Mouse (Mus musculus): ENCODE results near the gene Cog4. TPM values are rescaled to one million over a fixed set of nuclear protein-coding genes. Genes with fewer than 3 reads are reported as not detected.
A peak's percentile ranks its signal among the peaks of the same experiment; 100 is the strongest.

Gene Cog4
- polyA plus RNA-seq, 1 experiment, result 44.9 TPM

DNA sequence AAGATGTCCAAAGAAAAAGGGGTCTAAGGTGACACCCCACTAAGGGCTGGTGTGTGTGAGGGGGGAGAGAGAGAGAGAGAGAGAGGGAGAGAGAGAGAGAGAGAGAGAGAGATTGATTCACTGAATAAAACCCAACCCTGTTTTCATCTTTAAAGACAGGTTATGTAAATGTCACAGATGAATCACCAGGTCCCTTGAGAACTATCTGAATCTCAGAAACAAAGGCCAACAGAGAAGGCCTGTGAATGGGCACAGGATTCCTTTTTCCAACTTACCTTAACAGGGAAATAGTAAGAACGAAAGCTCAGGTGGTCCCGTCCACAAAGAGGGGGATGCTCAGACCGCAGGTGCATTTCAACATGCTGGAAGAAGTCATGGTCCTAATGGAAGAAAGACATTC is 35.3 kb upstream of the Cog4 start:
- no peak for DNase-seq (ENCODE audit: low read depth)
- TF ChIP-seq CTCF (IDR thresholded peaks at IDR 0.05; ENCODE audit: borderline replicate concordance, extremely low read depth, insufficient read depth, insufficient read length), result no peak
- no peak for TF ChIP-seq POLR2A (IDR thresholded peaks at IDR 0.05; ENCODE audit: borderline replicate concordance, extremely low read depth, insufficient read depth, insufficient read length, poor library complexity, severe bottlenecking)

DNA sequence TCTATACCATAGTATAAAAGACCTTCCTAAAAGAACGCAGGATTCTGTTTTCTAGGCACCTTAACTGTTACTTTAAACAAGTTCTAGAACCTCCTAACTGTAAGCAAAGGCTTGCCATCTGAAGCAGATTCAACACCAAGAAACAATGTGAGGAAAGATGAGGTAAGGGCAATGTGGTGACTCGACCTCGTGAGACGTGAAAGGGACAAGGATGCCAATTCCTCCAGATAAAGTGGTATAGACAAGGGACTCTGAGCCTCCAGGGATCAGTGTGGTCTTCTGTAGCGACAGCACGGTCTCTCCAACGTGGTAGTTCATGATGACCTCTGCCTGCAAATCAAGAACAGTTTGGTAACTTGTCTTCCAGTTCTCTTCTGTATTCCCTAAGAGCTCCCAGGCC is 34.6 kb upstream of the Cog4 start:
- no peak for TF ChIP-seq CTCF (IDR thresholded peaks at IDR 0.05; ENCODE audit: borderline replicate concordance, extremely low read depth, insufficient read depth, insufficient read length)
- no peak for TF ChIP-seq POLR2A (IDR thresholded peaks at IDR 0.05; ENCODE audit: borderline replicate concordance, extremely low read depth, insufficient read depth, insufficient read length, poor library complexity, severe bottlenecking)
- no peak for DNase-seq (ENCODE audit: low read depth)

DNA sequence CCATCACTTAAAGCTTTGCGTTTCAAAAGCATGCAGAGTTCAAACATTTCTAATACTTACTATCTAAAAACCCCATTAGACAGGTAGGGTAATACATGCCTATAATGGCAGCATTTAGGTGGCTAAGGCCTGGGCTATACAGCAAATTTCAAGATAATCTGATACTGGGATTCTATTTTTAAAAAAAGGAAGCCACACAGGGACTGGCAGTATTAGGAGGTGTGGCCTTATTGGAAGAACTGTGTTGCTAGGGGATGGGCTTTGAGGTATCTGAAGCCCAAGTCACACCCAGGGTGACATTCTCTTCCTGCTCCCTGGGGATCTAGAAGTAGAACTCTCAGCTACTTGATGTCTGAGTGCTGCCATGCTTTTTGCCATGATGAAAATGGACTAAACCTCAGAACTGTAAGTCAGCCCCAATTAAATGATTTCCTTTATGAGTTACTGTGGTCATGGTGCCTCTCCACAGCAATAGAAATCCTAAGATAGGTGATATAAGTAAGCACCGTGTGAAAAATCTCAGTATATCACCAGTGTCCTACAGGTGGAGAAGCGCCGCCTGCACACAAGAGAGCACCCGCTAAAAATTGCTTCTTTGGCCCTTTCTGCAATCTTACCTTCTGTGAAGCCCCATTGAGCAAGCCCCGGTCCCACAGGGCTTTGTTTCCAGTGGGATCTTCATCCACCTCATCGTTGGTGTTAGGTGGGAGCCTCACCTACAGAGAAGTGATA is 33.9 kb upstream of the Cog4 start:
- TF ChIP-seq POLR2A (IDR thresholded peaks at IDR 0.05; ENCODE audit: borderline replicate concordance, extremely low read depth, insufficient read depth, insufficient read length, poor library complexity, severe bottlenecking), result no peak
- DNase-seq (ENCODE audit: low read depth), result no peak

DNA sequence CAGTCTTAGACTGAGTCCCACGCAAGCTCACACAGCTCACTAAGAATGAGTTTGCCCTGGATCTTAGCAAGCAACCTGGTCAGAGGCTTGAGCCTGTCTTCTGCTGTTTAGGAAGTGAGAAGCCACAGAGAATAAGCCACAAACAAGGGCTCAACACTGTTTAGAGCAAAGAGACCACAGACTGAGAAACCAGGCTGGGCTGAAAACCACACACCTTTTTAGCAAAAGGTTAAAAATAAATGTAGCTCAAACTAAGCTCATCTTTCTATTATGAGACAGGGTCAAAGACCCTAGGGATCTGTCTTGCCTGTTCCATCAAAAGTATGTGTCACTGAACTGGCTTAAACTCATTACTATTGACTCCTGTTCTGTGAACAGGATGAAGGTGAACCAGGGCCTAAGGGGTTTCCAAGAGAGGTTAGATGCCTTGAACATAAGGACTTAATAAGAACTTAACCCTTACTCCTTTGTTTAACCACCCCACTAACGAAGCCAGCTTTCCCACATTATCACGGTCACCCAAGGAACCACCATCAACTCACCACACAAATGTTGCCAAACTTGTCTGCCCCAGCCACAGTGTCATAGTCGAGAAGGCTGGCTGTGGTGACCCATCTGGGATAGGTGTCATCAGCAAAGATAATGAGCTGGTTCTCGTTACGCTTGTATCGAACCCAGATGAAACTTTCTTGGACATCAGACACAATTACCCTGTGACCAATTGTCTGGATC is 33.2 kb upstream of the Cog4 start:
- no peak for TF ChIP-seq CTCF (IDR thresholded peaks at IDR 0.05; ENCODE audit: borderline replicate concordance, extremely low read depth, insufficient read depth, insufficient read length)
- no peak for TF ChIP-seq POLR2A (IDR thresholded peaks at IDR 0.05; ENCODE audit: borderline replicate concordance, extremely low read depth, insufficient read depth, insufficient read length, poor library complexity, severe bottlenecking)
- DNase-seq (ENCODE audit: low read depth), result no peak

- no peak for DNase-seq (ENCODE audit: low read depth)
Measured at GRCm38 (mm10) chr8:110815308-110815707, 31.1 kb upstream of the Cog4 start.

DNA sequence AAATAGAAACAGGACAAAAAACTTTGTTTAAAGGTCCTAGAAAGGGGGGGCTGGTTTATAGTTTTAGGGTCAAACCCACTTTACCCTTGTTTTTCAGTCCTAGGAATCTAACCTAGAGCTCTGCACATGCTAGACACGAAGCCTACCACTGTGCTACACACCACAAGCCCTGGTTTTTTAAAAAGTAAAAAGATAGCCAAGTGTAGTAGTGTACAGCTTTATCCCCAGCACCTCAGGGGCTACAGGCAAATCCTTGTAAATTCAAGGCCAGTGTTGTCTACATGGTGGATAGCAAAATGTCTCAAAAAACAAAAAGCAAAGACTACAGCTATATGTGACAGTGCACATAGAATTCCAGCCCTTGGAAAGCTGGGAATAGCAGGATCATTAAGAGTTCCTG is 29.4 kb upstream of the Cog4 start:
- TF ChIP-seq POLR2A (IDR thresholded peaks at IDR 0.05; ENCODE audit: borderline replicate concordance, extremely low read depth, insufficient read depth, insufficient read length, poor library complexity, severe bottlenecking) (no peak), CTCF (IDR thresholded peaks at IDR 0.05; ENCODE audit: borderline replicate concordance, extremely low read depth, insufficient read depth, insufficient read length) (no peak)
- DNase-seq (ENCODE audit: low read depth), result no peak

More at GRCm38 (mm10) chr8:110815308-110815707, 31.1 kb upstream of the Cog4 start:
- TF ChIP-seq CTCF (IDR thresholded peaks at IDR 0.05; ENCODE audit: borderline replicate concordance, extremely low read depth, insufficient read depth, insufficient read length), result no peak
- TF ChIP-seq POLR2A (IDR thresholded peaks at IDR 0.05; ENCODE audit: borderline replicate concordance, extremely low read depth, insufficient read depth, insufficient read length, poor library complexity, severe bottlenecking), result no peak

DNA sequence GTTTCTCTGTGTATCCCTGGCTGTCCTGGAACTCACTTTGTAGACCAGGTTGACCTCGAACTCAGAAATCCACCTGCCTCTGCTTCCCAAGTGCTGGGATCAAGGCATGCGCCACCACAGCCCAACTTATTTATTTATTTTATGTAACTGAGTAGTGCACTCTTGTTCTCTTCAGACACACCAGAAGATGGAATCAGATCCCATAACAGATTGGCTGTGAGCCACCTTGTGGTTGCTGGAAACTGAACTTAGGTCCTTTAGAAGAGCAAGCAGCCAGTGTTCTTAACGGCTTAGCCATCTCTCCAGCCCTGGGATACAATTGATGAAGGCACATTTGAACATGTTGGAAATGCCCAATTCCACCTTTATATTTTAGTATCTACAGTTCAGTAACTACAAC is 27.8 kb upstream of the Cog4 start:
- DNase-seq (ENCODE audit: low read depth), result peak; percentile 41
- TF ChIP-seq CTCF (IDR thresholded peaks at IDR 0.05; ENCODE audit: borderline replicate concordance, extremely low read depth, insufficient read depth, insufficient read length), result no peak; the same call in 1 of the 2 replicates
- no peak for TF ChIP-seq POLR2A (IDR thresholded peaks at IDR 0.05; ENCODE audit: borderline replicate concordance, extremely low read depth, insufficient read depth, insufficient read length, poor library complexity, severe bottlenecking)

GRCm38 (mm10) chr8:110820257-110820656 is 26.1 kb upstream of the Cog4 start:
- TF ChIP-seq CTCF (IDR thresholded peaks at IDR 0.05; ENCODE audit: borderline replicate concordance, extremely low read depth, insufficient read depth, insufficient read length) (no peak), POLR2A (IDR thresholded peaks at IDR 0.05; ENCODE audit: borderline replicate concordance, extremely low read depth, insufficient read depth, insufficient read length, poor library complexity, severe bottlenecking) (no peak)
- DNase-seq (ENCODE audit: low read depth), result peak; percentile 20

DNA sequence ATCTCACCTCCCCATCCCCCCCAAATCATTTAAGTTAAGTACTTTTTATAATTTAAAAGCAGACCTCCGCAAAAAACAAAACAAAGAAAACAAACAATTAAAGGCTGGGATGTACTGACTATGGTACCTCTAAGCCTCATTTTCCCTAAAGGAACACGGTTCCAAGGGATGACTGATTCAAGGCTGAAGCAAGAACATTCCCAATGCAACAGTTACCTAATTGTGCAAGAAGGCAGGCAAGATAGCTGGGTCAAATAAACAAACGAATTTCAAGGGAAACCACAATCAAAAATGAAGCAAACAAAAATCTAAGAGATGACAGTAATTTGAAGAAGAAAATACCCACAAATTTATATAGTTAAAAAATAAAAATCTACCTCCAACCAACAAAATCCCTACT is 24.4 kb upstream of the Cog4 start:
- DNase-seq (ENCODE audit: low read depth), result no peak
- TF ChIP-seq POLR2A (IDR thresholded peaks at IDR 0.05; ENCODE audit: borderline replicate concordance, extremely low read depth, insufficient read depth, insufficient read length, poor library complexity, severe bottlenecking), result no peak
- TF ChIP-seq CTCF (IDR thresholded peaks at IDR 0.05; ENCODE audit: borderline replicate concordance, extremely low read depth, insufficient read depth, insufficient read length), result no peak

GRCm38 (mm10) chr8:110824861-110825260 is 21.5 kb upstream of the Cog4 start:
- DNase-seq (ENCODE audit: low read depth), result no peak
- TF ChIP-seq CTCF (IDR thresholded peaks at IDR 0.05; ENCODE audit: borderline replicate concordance, extremely low read depth, insufficient read depth, insufficient read length) (no peak), POLR2A (IDR thresholded peaks at IDR 0.05; ENCODE audit: borderline replicate concordance, extremely low read depth, insufficient read depth, insufficient read length, poor library complexity, severe bottlenecking) (no peak)

- no peak for TF ChIP-seq POLR2A (IDR thresholded peaks at IDR 0.05; ENCODE audit: borderline replicate concordance, extremely low read depth, insufficient read depth, insufficient read length, poor library complexity, severe bottlenecking)
- no peak for TF ChIP-seq CTCF (IDR thresholded peaks at IDR 0.05; ENCODE audit: borderline replicate concordance, extremely low read depth, insufficient read depth, insufficient read length)
- no peak for DNase-seq (ENCODE audit: low read depth)
Measured at GRCm38 (mm10) chr8:110828511-110828910, 17.9 kb upstream of the Cog4 start.

GRCm38 (mm10) chr8:110831956-110832355 is 14.4 kb upstream of the Cog4 start:
- TF ChIP-seq POLR2A (IDR thresholded peaks at IDR 0.05; ENCODE audit: borderline replicate concordance, extremely low read depth, insufficient read depth, insufficient read length, poor library complexity, severe bottlenecking) (no peak), CTCF (IDR thresholded peaks at IDR 0.05; ENCODE audit: borderline replicate concordance, extremely low read depth, insufficient read depth, insufficient read length) (no peak)
- no peak for DNase-seq (ENCODE audit: low read depth)

Data from brain, embryonic 14.5 days (tissue).